Mouse (Mus musculus): Measurements from ENCODE around the gene Slc3a1.

DNA sequence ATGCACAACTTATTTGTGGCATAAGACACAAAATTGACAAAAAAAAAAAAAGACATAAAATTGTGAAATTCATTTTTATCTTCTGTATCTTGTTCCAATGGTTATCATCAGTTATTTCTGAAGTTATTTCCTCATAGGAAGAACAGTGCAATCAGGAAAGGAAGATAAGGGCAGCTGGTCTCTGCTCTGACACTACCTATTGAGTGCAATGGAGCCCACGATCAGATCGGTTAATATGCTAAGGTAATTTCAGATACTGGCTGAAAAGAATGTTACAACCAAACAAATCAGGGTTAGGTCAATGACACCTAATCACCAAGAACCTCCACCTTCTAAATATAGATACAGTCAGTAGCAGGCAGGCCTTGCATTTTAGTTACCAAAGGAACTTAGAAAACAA is 57.2 kb downstream of the Slc3a1 start:
- TF ChIP-seq CTCF (IDR thresholded peaks at IDR 0.05) (no peak), EP300 (IDR thresholded peaks at IDR 0.05) (no peak)
